Mouse (Mus musculus): Measurements from ENCODE around the gene Rtp1. TPM values are rescaled to one million over a fixed set of nuclear protein-coding genes. Genes with fewer than 3 reads are reported as not detected.

Rtp1 gene
- not detected for total RNA-seq (2022)

GRCm38 (mm10) chr16:23428647-23429319 lies at the start of gene Rtp1:
Gene Rtp1, plus strand, starts transcription at chr16:23429133.
- DNase-seq (ENCODE audit: low spot score in 2 of 2), result no peak

- DNase-seq (ENCODE audit: low spot score in 2 of 2), result no peak
Measured at GRCm38 (mm10) chr16:23379536-23380230, 49.2 kb upstream of the Rtp1 start.

- no peak for DNase-seq (ENCODE audit: low spot score in 2 of 2)
Measured at GRCm38 (mm10) chr16:23384304-23384703, 44.6 kb upstream of the Rtp1 start.

GRCm38 (mm10) chr16:23397931-23398330 lies 31.0 kb upstream of the Rtp1 start:
- no peak for DNase-seq (ENCODE audit: low spot score in 2 of 2)

GRCm38 (mm10) chr16:23401463-23401862 lies 27.5 kb upstream of the Rtp1 start:
- DNase-seq (ENCODE audit: low spot score in 2 of 2), result no peak

GRCm38 (mm10) chr16:23401959-23402358 lies 27.0 kb upstream of the Rtp1 start:
- no peak for DNase-seq (ENCODE audit: low spot score in 2 of 2)

GRCm38 (mm10) chr16:23403008-23403755 lies 25.8 kb upstream of the Rtp1 start:
- peak; percentile 48 to 50 for DNase-seq (ENCODE audit: low spot score in 2 of 2)

- no peak for DNase-seq (ENCODE audit: low spot score in 2 of 2)
Measured at GRCm38 (mm10) chr16:23412930-23413329, 16.0 kb upstream of the Rtp1 start.

- DNase-seq (ENCODE audit: low spot score in 2 of 2), result peak; percentile 4 to 9
Measured at GRCm38 (mm10) chr16:23416261-23416656, 12.7 kb upstream of the Rtp1 start.

GRCm38 (mm10) chr16:23416657-23417293 lies 12.2 kb upstream of the Rtp1 start:
- DNase-seq (ENCODE audit: low spot score in 2 of 2), result no peak

GRCm38 (mm10) chr16:23417456-23418240 lies 11.3 kb upstream of the Rtp1 start:
- no peak for DNase-seq (ENCODE audit: low spot score in 2 of 2)

GRCm38 (mm10) chr16:23419565-23420085 lies 9.3 kb upstream of the Rtp1 start:
- no peak for DNase-seq (ENCODE audit: low spot score in 2 of 2)

GRCm38 (mm10) chr16:23423825-23424224 lies 5.1 kb upstream of the Rtp1 start:
- no peak for DNase-seq (ENCODE audit: low spot score in 2 of 2)

GRCm38 (mm10) chr16:23427701-23428100 lies 1.2 kb upstream of the Rtp1 start:
- no peak for DNase-seq (ENCODE audit: low spot score in 2 of 2)

- DNase-seq (ENCODE audit: low spot score in 2 of 2), result no peak
Measured at GRCm38 (mm10) chr16:23429991-23430390, 1.1 kb downstream of the Rtp1 start.

GRCm38 (mm10) chr16:23437404-23438166 lies 8.7 kb downstream of the Rtp1 start:
- DNase-seq (ENCODE audit: low spot score in 2 of 2), result no peak

GRCm38 (mm10) chr16:23444231-23444630 lies 15.3 kb downstream of the Rtp1 start:
- DNase-seq (ENCODE audit: low spot score in 2 of 2), result no peak

GRCm38 (mm10) chr16:23449946-23450345 lies 21.0 kb downstream of the Rtp1 start:
- no peak for DNase-seq (ENCODE audit: low spot score in 2 of 2)

- DNase-seq (ENCODE audit: low spot score in 2 of 2), result no peak
Measured at GRCm38 (mm10) chr16:23450816-23451215, 21.9 kb downstream of the Rtp1 start.

- DNase-seq (ENCODE audit: low spot score in 2 of 2), result peak in 1 of 2 experiments; percentile 9
Measured at GRCm38 (mm10) chr16:23452476-23452875, 23.5 kb downstream of the Rtp1 start.
